ENCODE assay signal across 26 mouse cellular contexts in genomic region chr11:68682136-68682806, GRCm38 (mm10). TPM values are rescaled to one million over a fixed set of nuclear protein-coding genes. Genes with fewer than 3 reads are reported as not detected.
DNase-seq lines count a peak whose midpoint lies in the region; ATAC-seq and TF ChIP-seq lines count a peak whose summit lies in the region.
"Had no signal": no experiment of that assay in that cellular context is flagged by ENCODE, and none has a peak within 500 bp of the region (broad histone marks: within the 10 kb centered on the region; RNA-seq: fewer than 3 reads in every experiment).

No protein-coding gene starts in this region.

- no peak overlapping the region for H3K27ac ChIP-seq in kidney, postnatal 0 days
- H3K27ac ChIP-seq in kidney, embryonic 14.5 days (ENCODE audit: low read depth, low read length), result no peak overlapping the region
- H3K27ac ChIP-seq in liver, embryonic 12.5 days, result no peak overlapping the region
- H3K27ac ChIP-seq: embryonic facial prominence, embryonic 13.5 days; heart, adult 2 months; hindbrain, embryonic 15.5 days; limb, embryonic 12.5 days; neural tube, embryonic 12.5 days had no signal

- H3K36me3 ChIP-seq in kidney, postnatal 0 days (ENCODE audit: insufficient read depth, low read length), result no peaks in the 10 kb centered on the region
- no peaks in the 10 kb centered on the region for H3K36me3 ChIP-seq in kidney, embryonic 14.5 days (ENCODE audit: control insufficient read depth, insufficient read depth, low read length)
- H3K36me3 ChIP-seq in liver, embryonic 12.5 days, result no peaks in the 10 kb centered on the region
- H3K36me3 ChIP-seq: embryonic facial prominence, embryonic 13.5 days; G1E; hindbrain, embryonic 15.5 days; limb, embryonic 12.5 days; neural tube, embryonic 12.5 days had no signal

- no peak for TF ChIP-seq CTCF in kidney, postnatal 0 days (IDR thresholded peaks at IDR 0.05; ENCODE audit: low read depth)

- no peaks in the 10 kb centered on the region for H3K27me3 ChIP-seq in kidney, postnatal 0 days (ENCODE audit: insufficient read depth, low read length)
- H3K27me3 ChIP-seq in kidney, embryonic 14.5 days (ENCODE audit: control insufficient read depth, insufficient read depth, low read length), result no peaks in the 10 kb centered on the region
- no peaks in the 10 kb centered on the region; the same call in 1 of the 2 replicates for H3K27me3 ChIP-seq in liver, embryonic 12.5 days (replicated peaks)
- H3K27me3 ChIP-seq: CH12.LX; embryonic facial prominence, embryonic 13.5 days; hindbrain, embryonic 15.5 days; limb, embryonic 12.5 days; neural tube, embryonic 12.5 days had no signal

- no peak overlapping the region for H3K4me2 ChIP-seq in kidney, postnatal 0 days (ENCODE audit: low read length)
- H3K4me2 ChIP-seq in kidney, embryonic 14.5 days (replicated peaks; ENCODE audit: low read depth, low read length), result no peak overlapping the region
- H3K4me2 ChIP-seq in liver, embryonic 12.5 days, result peak overlapping the region; percentile 3; the same call in 1 of the 2 replicates
- H3K4me2 ChIP-seq: embryonic facial prominence, embryonic 13.5 days; hindbrain, embryonic 15.5 days; limb, embryonic 12.5 days; neural tube, embryonic 12.5 days had no signal

- 0 out of 2 replicates have a peak, but pooled peaks have one; percentile 25 for ATAC-seq in kidney, postnatal 0 days (replicated peaks; ENCODE audit: low FRiP score, low read depth)
- ATAC-seq in kidney, embryonic 14.5 days (ENCODE audit: low FRiP score, low TSS enrichment), result no peak
- peak; percentile 96 for ATAC-seq in erythroblast, adult 5-6 weeks (replicated peaks; ENCODE audit: low FRiP score, poor library complexity, severe bottlenecking)
- ATAC-seq in liver, embryonic 12.5 days, result peak; percentile 90
- peak; percentile 95 for ATAC-seq in megakaryocyte progenitor cell, adult 5-6 weeks (replicated peaks; ENCODE audit: poor library complexity)
- ATAC-seq: forebrain, embryonic 16.5 days; Patski had no signal

- no peak overlapping the region for H3K4me3 ChIP-seq in kidney, postnatal 0 days (replicated peaks; ENCODE audit: low read depth, low read length)
- H3K4me3 ChIP-seq in kidney, embryonic 14.5 days (ENCODE audit: low read length), result no peak overlapping the region
- H3K4me3 ChIP-seq in liver, embryonic 12.5 days, result no peak overlapping the region
- H3K4me3 ChIP-seq: embryonic facial prominence, embryonic 13.5 days; heart, adult 2 months; hindbrain, embryonic 15.5 days; limb, embryonic 12.5 days; neural tube, embryonic 12.5 days had no signal

- no peak overlapping the region for H3K9ac ChIP-seq in kidney, postnatal 0 days (ENCODE audit: low read depth, low read length)
- H3K9ac ChIP-seq in kidney, embryonic 14.5 days (ENCODE audit: low read depth, low read length), result no peak overlapping the region
- no peak overlapping the region for H3K9ac ChIP-seq in liver, embryonic 12.5 days
- H3K9ac ChIP-seq: embryonic facial prominence, embryonic 13.5 days; hindbrain, embryonic 15.5 days; limb, embryonic 12.5 days; neural tube, embryonic 12.5 days had no signal

- no peaks in the 10 kb centered on the region for H3K9me3 ChIP-seq in kidney, postnatal 0 days (replicated peaks; ENCODE audit: low read length)
- no peaks in the 10 kb centered on the region for H3K9me3 ChIP-seq in kidney, embryonic 14.5 days (ENCODE audit: control insufficient read depth, low read length)
- H3K9me3 ChIP-seq in liver, embryonic 12.5 days (replicated peaks), result no peaks in the 10 kb centered on the region
- H3K9me3 ChIP-seq: embryonic facial prominence, embryonic 13.5 days; G1E; hindbrain, embryonic 15.5 days; limb, embryonic 12.5 days; megakaryocyte, embryonic 14.5 days; neural tube, embryonic 12.5 days had no signal

- 88% methylated on average over 8 of the region's 8 CpGs for WGBS in kidney, postnatal 0 days
- WGBS in kidney, embryonic 14.5 days, result 84% methylated on average over 8 of the region's 8 CpGs
- 64% methylated on average over 8 of the region's 8 CpGs for WGBS in liver, embryonic 12.5 days (ENCODE audit: insufficient replicate concordance)

- DNase-seq in kidney, postnatal 0 days (ENCODE audit: low spot score), result no peak
- DNase-seq in right cerebral cortex, postnatal 14 days, result no peak
- DNase-seq in cerebellum, postnatal 10 days, result no peak
- DNase-seq: adrenal gland, adult 8-10 months; B cell, adult 2 months; cerebellum, adult 9-11 months; gastrocnemius, postnatal 14 days; heart, adult 2 months; kidney, adult 2 months; kidney, postnatal 14 days; lung, adult 2 months; midbrain, embryonic 14.5 days; retina, postnatal 1 day had no signal

- H3K4me1 ChIP-seq in kidney, postnatal 0 days (replicated peaks; ENCODE audit: insufficient read depth, low read length), result no peaks in the 10 kb centered on the region
- no peaks in the 10 kb centered on the region for H3K4me1 ChIP-seq in kidney, embryonic 14.5 days (ENCODE audit: control insufficient read depth, insufficient read depth, low read length)
- peaks cover 17% of the 10 kb centered on the region for H3K4me1 ChIP-seq in liver, embryonic 12.5 days
- H3K4me1 ChIP-seq: embryonic facial prominence, embryonic 13.5 days; hindbrain, embryonic 15.5 days; limb, embryonic 12.5 days; neural tube, embryonic 12.5 days had no signal

RNA-seq across cellular contexts. Expression of gene Myh10, which starts 9.1 kb away (rescaled TPM):
- 83.8 and 93.9 TPM in 2 replicates for polyA plus RNA-seq in kidney, postnatal 0 days (2015; fragmentation: Nextera tagmentation; extraction: Ambion mirVana)
- 115 and 145 TPM in 2 replicates for polyA plus RNA-seq in kidney, embryonic 14.5 days (2014; fragmentation: Nextera tagmentation; extraction: Ambion mirVana)
- 45.0 and 47.9 TPM in 2 replicates for total RNA-seq in erythroblast, adult 5-6 weeks (2015; ENCODE audit: low replicate concordance)
- total RNA-seq in erythroblast, adult 5-6 weeks (2017; ENCODE audit: low replicate concordance), result 56.5 and 72.2 TPM in 2 replicates
- 34.6 and 37.0 TPM in 2 replicates for polyA plus RNA-seq in liver, embryonic 12.5 days (2016; fragmentation: Nextera tagmentation; extraction: Ambion mirVana)
- 6.0 and 8.4 TPM in 2 replicates for total RNA-seq in megakaryocyte progenitor cell, adult 5-6 weeks (2015)
- total RNA-seq in megakaryocyte progenitor cell, adult 5-6 weeks (2017), result 3.9 and 6.5 TPM in 2 replicates
